Mouse (Mus musculus) urinary bladder, adult 18-20 months (tissue): ENCODE data around the gene Sec11a.

Source experiments
- DNase-seq, 2 experiments: peaks; one replicate each; pipeline ENCODE4 v3.0.0; 2022; ENCODE audit warnings: low spot score in 2 of 2, mixed read lengths in 2 of 2

The Sec11a gene

DNA sequence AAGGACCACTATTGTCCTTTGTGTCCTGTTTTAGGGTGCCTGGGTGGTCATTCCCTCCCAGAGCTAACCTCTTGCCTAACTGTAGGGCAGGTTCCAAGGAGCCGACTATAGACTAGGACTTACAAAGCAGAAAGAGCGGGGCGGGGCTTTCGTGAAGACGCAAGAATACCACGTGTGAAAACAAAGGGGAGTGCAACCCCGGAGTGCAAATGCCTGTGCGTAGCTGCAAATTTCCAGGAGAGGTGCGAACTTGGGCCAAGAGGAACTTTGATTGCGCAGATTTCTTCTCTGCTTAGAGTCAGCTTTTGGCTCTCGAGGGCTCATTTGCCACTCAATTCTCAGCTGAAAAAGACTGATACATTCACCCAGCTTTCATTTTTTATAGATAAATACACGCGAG is 87.4 kb downstream of the Sec11a start:
- peak; percentile 33 to 35 for DNase-seq

DNA sequence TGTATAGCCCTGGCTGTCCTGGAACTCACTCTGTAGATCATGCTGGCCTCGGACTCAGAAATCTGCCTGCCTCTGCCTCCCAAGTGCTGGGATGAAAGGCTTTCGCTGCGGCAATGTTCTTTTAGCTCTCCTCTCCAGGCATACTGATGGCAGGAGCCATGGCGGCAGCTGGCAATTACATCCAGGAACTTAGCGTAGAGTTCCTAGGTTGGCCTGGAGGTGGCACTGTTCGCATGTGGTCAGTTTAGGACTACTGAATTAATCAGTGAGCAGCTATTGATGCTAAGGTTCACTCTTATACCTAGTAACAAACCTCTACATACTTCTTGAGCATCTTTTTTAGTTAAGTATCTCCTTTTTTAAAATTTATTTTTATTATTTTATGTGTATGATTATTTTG is 90.4 kb downstream of the Sec11a start:
- DNase-seq: peak; percentile 65 to 71

DNA sequence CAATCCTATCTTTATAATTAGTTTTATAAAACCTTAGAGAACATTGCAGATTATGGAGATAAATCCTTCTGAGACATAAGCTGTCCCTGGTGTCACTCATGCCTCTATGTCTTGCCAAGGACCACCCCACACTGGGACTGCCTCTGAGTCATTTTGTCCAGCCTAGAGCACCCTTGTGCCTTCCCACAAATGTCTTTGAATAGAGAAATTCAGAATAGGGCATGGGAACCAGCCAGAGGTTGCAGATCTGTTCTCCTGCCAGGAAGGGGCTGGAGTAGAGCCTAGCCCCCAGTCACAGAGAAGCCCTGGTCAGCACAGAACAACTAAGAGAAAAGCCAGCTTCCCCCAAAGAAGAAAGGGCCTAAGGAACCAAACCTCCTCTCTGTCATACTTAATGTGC is 92.3 kb downstream of the Sec11a start:
- DNase-seq: no peak
